Mouse (Mus musculus) layer of hippocampus, adult 8-10 months (tissue): ENCODE results near the gene Nfkbia. TPM values are rescaled to one million over a fixed set of nuclear protein-coding genes. Genes with fewer than 3 reads are reported as not detected.

ENCODE experiments used
- DNase-seq, 2 experiments: peaks; one replicate each; pipeline ENCODE4 v3.0.0; 2022; ENCODE audit warnings: low spot score in 2 of 2
- total RNA-seq, 4 experiments: library from RNA; stranded (reverse); gene quantifications; 2 replicates each; pipeline ENCODE4 v1.2.4; 2022

Gene Nfkbia
- total RNA-seq, result 10 to 100 TPM; 23.8 to 46.1 (median 33.3) TPM

- DNase-seq, result peak; percentile 82 to 86
Measured at GRCm38 (mm10) chr12:55492184-55492898, at the start of gene Nfkbia. Gene Nfkbia, minus strand, starts transcription at chr12:55492647.

GRCm38 (mm10) chr12:55539157-55539556, 46.7 kb upstream of the Nfkbia start:
- DNase-seq, result no peak

DNA sequence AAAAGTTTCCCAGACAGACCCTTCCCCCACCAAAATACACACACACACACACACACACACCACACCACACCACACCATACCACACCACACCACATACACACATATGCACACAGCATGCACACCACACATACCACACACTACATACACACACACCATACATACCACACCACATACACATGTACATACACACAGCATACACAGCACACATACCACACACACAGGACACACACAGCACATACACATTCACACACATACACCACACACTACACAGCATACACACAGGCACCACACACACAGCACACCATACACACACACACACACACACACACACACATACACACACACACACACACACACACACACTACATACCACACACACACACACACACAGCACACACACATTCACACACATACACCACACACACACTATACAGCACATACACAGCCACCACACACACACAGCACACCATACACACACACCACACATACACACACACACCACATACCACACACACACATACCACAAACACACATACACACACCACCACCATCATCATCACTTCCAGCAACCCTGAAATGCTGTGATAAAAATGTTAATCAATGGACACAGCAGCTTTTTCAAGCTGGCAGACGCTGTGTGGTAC, 46.0 kb upstream of the Nfkbia start:
- DNase-seq, result no peak

- no peak for DNase-seq
Measured at GRCm38 (mm10) chr12:55537742-55538141, 45.3 kb upstream of the Nfkbia start.

DNA sequence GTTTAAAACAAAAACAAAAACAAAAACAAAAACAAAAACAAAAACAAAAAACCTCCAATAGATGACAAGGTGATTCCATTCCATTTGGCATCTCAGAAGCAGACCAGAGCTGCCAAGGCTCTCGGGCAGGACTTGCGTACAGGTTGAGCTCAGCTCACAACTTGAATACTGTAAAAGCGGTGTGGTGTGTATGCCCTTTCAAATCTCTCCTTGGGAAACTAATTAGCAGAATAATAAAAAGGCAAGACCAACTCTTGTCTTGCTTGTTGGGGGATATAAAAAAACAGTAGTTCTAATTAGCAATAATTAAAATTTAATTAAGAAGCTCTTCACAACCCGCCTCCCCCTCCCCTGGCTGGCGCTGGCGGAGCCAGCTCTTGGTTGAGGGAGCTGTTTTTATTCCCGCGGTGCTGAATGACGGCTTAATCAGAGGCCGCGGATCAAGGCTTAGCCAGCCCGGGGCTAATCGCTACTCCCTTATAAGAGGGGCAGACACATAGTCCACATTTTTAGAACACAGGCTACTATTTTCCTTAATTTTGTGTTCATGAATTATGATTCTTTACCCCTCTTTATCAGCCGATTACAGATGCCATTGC, 44.2 kb upstream of the Nfkbia start:
- DNase-seq, result no peak

GRCm38 (mm10) chr12:55526983-55527752, 34.7 kb upstream of the Nfkbia start:
- DNase-seq, result peak in 1 of 2 experiments; percentile 16

DNA sequence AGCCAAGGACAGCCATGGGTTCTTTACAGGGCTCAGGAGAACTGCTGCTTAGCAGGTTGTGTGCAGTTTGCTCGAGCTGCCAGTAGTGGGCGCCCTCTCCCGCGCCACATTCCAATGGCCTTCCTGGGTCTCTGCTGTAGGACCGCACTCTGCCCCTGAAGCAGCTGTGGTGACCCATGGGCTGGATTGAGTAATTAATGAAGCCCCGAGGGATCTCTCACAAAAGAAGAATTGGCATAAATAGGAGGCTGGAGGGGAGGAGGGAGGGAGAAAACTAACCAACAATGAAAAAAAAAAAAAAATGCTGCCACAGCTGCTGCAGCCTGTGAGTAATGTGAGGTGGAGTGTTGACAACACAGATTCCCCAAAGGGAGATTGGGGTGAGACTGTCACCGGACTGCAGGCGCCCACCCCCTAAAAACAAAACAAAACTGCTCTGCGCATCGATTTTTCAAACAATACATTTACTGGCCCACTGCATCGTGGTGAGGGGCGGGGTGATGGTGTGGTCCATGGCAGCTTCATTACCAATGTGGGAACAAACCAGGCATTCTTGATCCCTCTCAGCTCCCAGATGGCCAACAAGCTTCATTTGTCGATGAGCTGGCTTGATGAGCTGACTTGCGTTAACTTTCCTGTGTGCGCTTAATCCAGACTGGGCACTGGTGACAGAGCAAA, 25.8 kb upstream of the Nfkbia start:
- DNase-seq, result peak in 1 of 2 experiments; percentile 42

DNA sequence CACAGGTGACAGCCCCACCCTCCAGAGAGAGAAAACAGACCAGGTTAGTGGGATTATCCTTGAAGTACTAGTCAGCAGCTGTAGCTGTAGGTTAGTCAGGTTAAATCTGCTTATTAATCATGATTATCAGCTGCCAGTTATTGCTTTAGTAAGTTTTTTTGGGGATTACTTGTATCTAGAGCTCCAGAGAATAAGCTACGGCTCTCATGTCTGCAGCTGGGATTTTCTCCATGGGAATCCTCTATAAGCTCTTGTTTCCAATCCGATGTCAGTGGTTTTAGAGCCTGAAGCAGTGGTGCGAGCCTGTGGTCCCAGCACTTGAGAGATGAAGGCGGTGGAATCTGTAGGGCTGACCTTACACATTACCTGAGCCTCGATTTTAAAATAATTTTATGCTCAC, 16.4 kb upstream of the Nfkbia start:
- no peak for DNase-seq

GRCm38 (mm10) chr12:55507332-55507935, 15.0 kb upstream of the Nfkbia start:
- DNase-seq, result no peak

- peak in 1 of 2 experiments; percentile 58 for DNase-seq
Measured at GRCm38 (mm10) chr12:55506029-55506330, 13.5 kb upstream of the Nfkbia start.

DNA sequence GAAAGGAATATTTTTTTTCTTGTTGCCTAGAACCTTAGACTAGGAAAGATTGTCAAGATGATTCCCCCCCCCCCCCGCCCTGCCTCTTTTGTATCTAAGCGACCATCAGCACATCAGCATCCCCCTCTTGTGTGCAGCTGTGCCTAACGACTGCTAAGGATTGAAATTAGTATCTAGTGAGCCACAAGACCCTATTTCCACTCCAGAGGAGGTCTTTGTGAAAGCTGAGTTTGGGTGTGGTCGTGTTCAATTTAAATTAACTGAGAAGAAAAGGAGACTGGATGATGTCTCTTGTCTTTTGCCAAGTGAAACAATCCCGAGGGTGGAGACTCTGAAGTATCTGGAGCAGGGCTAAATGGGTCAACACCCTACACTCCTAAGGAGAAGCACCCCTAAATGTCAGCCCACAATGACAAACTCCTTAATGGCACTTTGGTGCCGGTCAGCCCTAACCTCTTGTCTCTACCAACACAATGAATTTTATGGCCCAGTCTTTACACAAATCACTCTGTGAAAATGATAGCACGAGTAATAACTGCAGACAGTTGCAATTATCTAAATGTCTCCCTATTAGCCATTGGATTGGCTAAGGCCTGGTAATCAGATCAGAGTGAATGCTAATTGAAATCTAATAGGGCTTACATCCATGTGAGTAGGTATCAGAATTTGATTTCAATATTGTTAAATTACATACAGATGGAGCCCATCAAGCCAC, 13.0 kb upstream of the Nfkbia start:
- no peak for DNase-seq

- DNase-seq, result peak; percentile 58 to 80
Measured at GRCm38 (mm10) chr12:55499031-55499430, 6.6 kb upstream of the Nfkbia start.

GRCm38 (mm10) chr12:55497737-55498136, 5.3 kb upstream of the Nfkbia start:
- DNase-seq, result no peak

DNA sequence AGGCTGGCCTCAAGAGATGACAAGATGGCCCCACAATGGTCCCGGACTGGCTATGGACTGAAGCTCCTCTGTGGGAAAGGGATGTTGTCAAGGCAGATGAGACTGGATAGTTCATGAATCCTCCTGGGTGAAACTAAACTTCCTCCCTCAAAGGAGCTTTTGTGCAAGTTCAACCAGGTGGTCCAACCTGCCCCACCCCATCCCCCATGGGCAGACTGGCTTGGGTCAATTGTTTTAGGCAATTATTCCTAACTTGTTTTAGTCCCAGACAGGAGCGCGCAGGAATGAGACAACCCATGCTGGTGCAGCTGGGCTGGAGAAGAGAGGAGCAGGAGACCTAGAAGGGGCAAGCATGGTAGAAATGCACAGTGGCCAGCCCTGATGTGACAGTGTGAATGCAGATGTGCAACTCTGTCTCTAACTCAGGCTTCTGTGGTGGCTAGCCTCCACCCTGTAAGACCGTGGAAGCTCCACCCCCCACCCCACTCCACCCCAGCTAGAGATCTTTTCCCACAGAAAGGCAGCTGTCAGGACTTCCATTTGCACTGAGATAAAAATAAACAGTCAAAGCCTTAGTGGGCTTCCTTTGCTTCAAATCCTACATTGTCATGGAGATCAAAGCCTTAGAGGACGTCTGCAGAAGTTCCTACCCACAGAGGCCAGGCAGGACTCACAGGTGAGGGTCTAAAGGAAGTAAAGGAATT, 3.6 kb upstream of the Nfkbia start:
- DNase-seq, result no peak

- peak; percentile 35 to 56 for DNase-seq
Measured at GRCm38 (mm10) chr12:55495114-55495901, 2.9 kb upstream of the Nfkbia start.

GRCm38 (mm10) chr12:55493381-55493780, 934 bp upstream of the Nfkbia start:
- no peak for DNase-seq

GRCm38 (mm10) chr12:55492941-55493340, 494 bp upstream of the Nfkbia start:
- DNase-seq, result no peak

DNA sequence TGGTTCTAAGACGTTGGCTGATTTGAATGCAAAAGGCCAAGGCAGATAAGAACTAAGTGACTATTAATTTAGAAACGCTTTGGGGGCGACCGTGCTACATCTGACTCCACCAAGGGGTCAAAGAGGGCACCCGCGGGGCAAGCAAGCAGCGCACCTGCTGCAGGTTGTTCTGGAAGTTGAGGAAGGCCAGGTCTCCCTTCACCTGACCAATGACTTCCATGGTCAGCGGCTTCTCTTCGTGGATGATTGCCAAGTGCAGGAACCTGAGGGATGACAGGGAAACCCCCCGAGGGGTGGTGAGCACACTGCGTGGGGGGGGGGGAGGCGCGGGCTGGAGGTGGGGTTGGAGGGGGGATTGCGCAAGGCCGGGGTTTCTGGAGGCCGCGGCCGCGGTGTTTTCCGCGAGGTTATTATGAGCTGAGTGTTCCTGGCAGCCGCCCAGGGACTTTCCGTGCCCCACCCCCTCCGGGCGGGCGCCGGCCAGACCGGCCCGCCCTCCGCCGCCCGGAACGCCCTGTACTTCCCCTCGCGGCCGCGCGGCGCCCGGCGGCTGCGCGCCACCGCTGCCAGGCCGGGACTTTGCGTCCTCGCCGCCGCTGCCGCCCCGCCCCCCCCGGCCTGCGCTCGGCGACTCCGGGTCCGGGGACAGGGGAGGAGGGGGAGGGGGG, 797 bp downstream of the Nfkbia start:
- peak; percentile 78 to 89 for DNase-seq
